Mouse (Mus musculus) lung, embryonic 14.5 days (tissue): ENCODE measurements around the gene Aifm2. TPM values are rescaled to one million over a fixed set of nuclear protein-coding genes. Genes with fewer than 3 reads are reported as not detected.

ENCODE experiments used
- ATAC-seq: fragments of 200-750 bp; cut with Nextera tagmentation; 2 replicates; pipeline ENCODE4 v1.8.0; 2017; ENCODE audit warnings: mild to moderate bottlenecking, moderate TSS enrichment, moderate library complexity; ENCODE audit not compliant: insufficient read depth
- DNase-seq: peaks from one replicate; pipeline ENCODE4 v3.0.0-alpha.2; 2015
- H3K27ac ChIP-seq: fragments of 300-500 bp; sonication (generic); 2 replicates; pipeline ENCODE4 v1.5.1; 2014; ENCODE audit warnings: low read depth, mild to moderate bottlenecking, moderate library complexity
- H3K27me3 ChIP-seq: fragments of 300-500 bp; sonication (generic); 2 replicates; pipeline ENCODE4 v1.6.1; 2014; ENCODE audit warnings: low read length, control low read depth; ENCODE audit not compliant: insufficient read depth
- H3K36me3 ChIP-seq: fragments of 300-500 bp; sonication (generic); 2 replicates; pipeline ENCODE4 v1.6.1; 2014; ENCODE audit warnings: control low read depth; ENCODE audit not compliant: insufficient read depth
- H3K4me1 ChIP-seq: fragments of 300-500 bp; sonication (generic); 2 replicates; pipeline ENCODE4 v1.6.1; 2014; ENCODE audit warnings: antibody characterized with exemption, control low read depth; ENCODE audit not compliant: insufficient read depth
- H3K4me2 ChIP-seq: fragments of 300-500 bp; sonication (generic); 2 replicates; pipeline ENCODE4 v1.6.1; 2014; ENCODE audit warnings: mild to moderate bottlenecking
- H3K4me3 ChIP-seq: fragments of 300-500 bp; sonication (generic); 2 replicates; pipeline ENCODE4 v1.5.1; 2014; ENCODE audit warnings: low read depth, low read length
- H3K9ac ChIP-seq: fragments of 300-500 bp; sonication (generic); 2 replicates; pipeline ENCODE4 v1.6.1; 2014
- H3K9me3 ChIP-seq: fragments of 300-500 bp; sonication (generic); 2 replicates; pipeline ENCODE4 v1.6.1; 2016; ENCODE audit warnings: low read depth, low read length, control low read depth
- CTCF ChIP-seq: IDR thresholded peaks from 2 replicates; pipeline ENCODE4 v1.5.1; 2016; ENCODE audit warnings: antibody characterized with exemption, low read depth
- WGBS: fragments of 180-500 bp; shearing (Covaris S2); extraction: QIAGEN DNeasy Blood & Tissue Kit; methylation state at CpG from one replicate; pipeline ENCODE4 v1.1.7; 2014; 5-methylcytosine and 5-hydroxymethylcytosine counted together
- polyA plus RNA-seq: library from polyadenylated mRNA; unstranded; fragments of >200 nt; fragmentation: Nextera tagmentation; extraction: Ambion mirVana; gene quantifications from 2 replicates; pipeline ENCODE4 v1.2.1, GENCODE M21; 2014

The Aifm2 gene
- polyA plus RNA-seq, 1 experiment from 2014 or later: 11.5 TPM

DNA sequence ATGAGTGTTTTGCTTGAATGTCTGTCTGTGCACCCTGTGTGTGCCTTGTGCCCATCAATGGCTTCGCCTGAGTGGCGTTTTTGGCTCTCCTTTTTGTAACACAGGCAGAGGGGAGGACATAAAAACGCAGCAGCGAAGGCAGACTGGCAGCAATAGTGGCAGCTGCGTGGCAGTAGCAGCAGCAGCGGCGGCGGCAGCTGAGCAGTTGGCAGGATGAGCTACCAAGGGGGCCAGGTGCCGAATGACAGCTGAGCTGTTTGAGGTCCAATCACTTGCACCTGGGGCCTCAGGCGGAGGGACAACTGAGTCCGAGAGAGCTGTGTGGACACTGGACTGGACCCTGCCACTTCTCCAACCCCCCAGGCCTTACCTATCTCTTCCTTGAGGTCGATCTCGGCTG, 32.2 kb downstream of the Aifm2 start:
- Histone ChIP-seq H3K27ac (no peak overlapping the region), H3K9me3 (peaks cover 6% of the 10 kb centered on the region; the same call in 1 of the 2 replicates), H3K27me3 (no peaks in the 10 kb centered on the region), H3K4me2 (no peak overlapping the region), H3K4me3 (no peak overlapping the region), H3K9ac (no peak overlapping the region), H3K4me1 (no peaks in the 10 kb centered on the region), H3K36me3 (peaks cover 96% of the 10 kb centered on the region)
- no peak for TF ChIP-seq CTCF
- 92% methylated on average over 13 of the region's 13 CpGs for WGBS
- DNase-seq (no peak), ATAC-seq (no peak)

GRCm38 (mm10) chr10:61750014-61750413, 35.0 kb downstream of the Aifm2 start:
- TF ChIP-seq CTCF: no peak
- Histone ChIP-seq H3K9me3 (peaks cover 3% of the 10 kb centered on the region; the same call in 1 of the 2 replicates), H3K4me3 (no peak overlapping the region), H3K27ac (no peak overlapping the region), H3K4me1 (no peaks in the 10 kb centered on the region), H3K4me2 (no peak overlapping the region), H3K9ac (no peak overlapping the region), H3K27me3 (no peaks in the 10 kb centered on the region), H3K36me3 (peaks cover 93% of the 10 kb centered on the region)
- no peak for ATAC-seq
- 69% methylated on average over 9 of the region's 9 CpGs for WGBS
- DNase-seq: no peak

DNA sequence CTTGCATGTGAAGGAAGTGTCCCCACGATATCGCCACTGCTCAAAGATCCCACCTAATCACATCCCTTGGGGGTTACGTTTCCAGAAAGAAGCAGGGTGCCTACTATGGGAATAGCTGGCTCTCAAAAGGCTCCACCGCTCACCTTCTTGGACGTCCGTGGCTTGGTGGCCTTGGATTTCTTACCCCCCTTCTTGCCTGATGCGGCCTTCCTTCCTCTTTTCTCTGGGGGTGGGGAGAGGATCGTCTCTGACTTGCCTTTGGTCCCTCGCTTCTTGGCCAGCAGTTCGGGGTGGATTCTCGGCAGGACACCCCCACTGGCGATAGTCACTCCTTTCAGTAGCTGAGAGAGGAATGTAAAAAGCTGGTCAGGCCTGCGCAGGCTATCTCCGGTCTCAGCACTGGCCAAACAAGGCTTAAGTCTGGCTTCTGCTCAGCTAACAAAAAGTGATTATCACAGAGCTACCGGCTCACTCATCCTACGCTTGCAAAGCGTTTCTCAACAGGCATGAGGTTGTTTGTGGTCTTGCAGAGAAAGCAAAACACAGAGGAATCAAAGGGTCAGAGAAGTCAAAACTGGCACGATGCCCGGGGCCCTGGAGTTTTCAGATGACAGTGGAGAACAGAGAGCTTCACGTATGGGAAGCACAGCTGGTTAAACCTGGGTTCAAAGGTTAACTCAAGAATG, 36.6 kb downstream of the Aifm2 start:
- DNase-seq: peak; percentile 57
- Histone ChIP-seq H3K4me1 (no peaks in the 10 kb centered on the region), H3K36me3 (peaks cover 93% of the 10 kb centered on the region), H3K9ac (no peak overlapping the region), H3K27ac (no peak overlapping the region), H3K4me3 (no peak overlapping the region), H3K27me3 (no peaks in the 10 kb centered on the region), H3K4me2 (no peak overlapping the region), H3K9me3 (no peaks in the 10 kb centered on the region)
- no peak for TF ChIP-seq CTCF
- ATAC-seq: no peak
- 77% methylated on average over 20 of the region's 20 CpGs for WGBS

DNA sequence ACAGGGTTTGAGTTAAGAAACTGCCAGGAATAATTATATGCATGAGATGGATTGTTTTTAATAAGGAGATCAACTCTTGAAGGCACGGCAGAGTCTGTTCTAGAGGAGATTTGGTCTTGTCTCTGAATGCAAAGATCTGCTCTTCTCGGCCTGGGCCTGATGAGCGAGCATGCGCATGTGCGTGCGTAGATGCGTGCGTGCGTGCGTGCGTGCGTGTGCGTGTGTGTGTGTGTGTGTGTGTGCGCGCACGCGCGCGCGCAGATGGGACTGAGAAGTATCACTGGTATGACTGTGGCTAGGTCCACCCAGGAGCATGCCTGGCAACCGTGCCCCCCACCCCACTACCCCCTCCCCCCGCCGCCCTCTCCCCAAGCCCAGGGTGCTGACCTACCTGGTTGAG, 38.0 kb downstream of the Aifm2 start:
- ATAC-seq (no peak), DNase-seq (no peak)
- 94% methylated on average over 23 of the region's 23 CpGs for WGBS
- H3K27ac ChIP-seq: no peak overlapping the region
- H3K9ac ChIP-seq: no peak overlapping the region
- TF ChIP-seq CTCF: no peak
- H3K36me3 ChIP-seq: peaks cover 92% of the 10 kb centered on the region
- H3K27me3 ChIP-seq: no peaks in the 10 kb centered on the region
- no peaks in the 10 kb centered on the region for H3K9me3 ChIP-seq
- no peak overlapping the region for H3K4me2 ChIP-seq
- H3K4me3 ChIP-seq: no peak overlapping the region
- H3K4me1 ChIP-seq: no peaks in the 10 kb centered on the region

DNA sequence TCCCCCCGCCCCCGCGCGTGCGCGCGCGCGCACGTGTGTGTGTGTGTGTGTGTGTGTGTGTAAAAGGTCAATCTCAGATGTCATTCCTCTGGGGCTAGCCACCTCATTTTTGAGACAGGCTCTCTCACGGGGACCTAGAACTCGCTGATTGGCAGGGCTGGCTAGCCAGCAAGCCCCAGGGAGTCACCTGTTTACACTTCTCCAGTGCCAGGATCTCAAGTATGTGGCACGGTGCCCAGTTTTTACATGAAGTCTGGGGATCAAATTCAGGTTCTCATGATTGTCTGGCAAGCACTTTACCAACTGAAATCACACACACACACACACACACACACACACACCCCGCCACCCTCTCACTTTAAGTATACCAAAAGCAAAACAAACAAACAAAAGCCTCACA, 42.0 kb downstream of the Aifm2 start:
- no peaks in the 10 kb centered on the region for H3K27me3 ChIP-seq
- peak; percentile 86 for DNase-seq
- TF ChIP-seq CTCF: no peak
- H3K4me3 ChIP-seq: no peak overlapping the region
- H3K4me1 ChIP-seq: 0 out of 2 replicates have a peak, but pooled peaks cover 2% of the 10 kb centered on the region
- no peak overlapping the region for H3K4me2 ChIP-seq
- no peak overlapping the region for H3K27ac ChIP-seq
- no peaks in the 10 kb centered on the region for H3K9me3 ChIP-seq
- 80% methylated on average over 14 of the region's 14 CpGs for WGBS
- ATAC-seq: peak; percentile 64
- H3K36me3 ChIP-seq: peaks cover 56% of the 10 kb centered on the region
- H3K9ac ChIP-seq: no peak overlapping the region

DNA sequence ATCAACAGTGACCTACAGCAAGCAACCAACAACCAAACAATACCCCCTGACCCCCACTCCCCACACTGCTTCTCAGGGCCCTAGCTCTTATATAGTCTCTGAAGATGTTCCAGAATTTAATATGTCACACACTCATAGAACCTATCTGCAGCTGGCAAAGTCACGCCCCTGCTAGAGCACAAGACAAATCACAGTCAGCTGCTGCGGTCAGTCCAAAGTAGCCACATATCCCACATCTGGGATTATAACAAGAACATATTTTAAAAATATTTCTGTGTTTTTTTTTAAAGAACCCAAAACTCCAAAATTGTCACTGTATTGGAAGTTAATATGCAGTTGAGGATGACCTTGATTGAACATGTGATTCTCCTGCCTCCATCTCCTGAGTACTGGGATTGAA, 43.8 kb downstream of the Aifm2 start:
- Histone ChIP-seq H3K27me3 (no peaks in the 10 kb centered on the region), H3K4me3 (no peak overlapping the region), H3K27ac (no peak overlapping the region), H3K9me3 (no peaks in the 10 kb centered on the region), H3K4me1 (0 out of 2 replicates have a peak, but pooled peaks cover 2% of the 10 kb centered on the region), H3K9ac (no peak overlapping the region), H3K4me2 (no peak overlapping the region), H3K36me3 (peaks cover 37% of the 10 kb centered on the region)
- no peak for TF ChIP-seq CTCF
- DNase-seq (no peak), ATAC-seq (no peak)
- 94% methylated on average over 2 of the region's 2 CpGs for WGBS

DNA sequence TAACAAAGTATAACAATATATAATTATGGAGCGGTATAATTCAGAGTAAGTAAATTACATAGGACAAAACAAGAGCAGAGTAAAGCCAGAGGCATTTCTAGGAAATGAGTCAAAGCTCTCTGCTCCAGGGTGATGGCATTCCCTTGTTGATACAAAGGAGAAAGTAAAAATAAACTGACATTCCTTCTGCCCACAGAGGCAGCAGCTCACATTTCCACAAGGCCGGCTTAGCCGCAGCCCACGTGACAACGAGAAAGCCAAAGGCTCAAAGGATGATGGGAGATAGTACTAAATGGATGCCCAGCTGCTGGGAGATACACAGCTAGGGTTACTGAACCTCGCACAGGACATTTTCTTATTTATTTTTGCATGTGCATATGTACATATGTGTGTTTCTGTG, 44.8 kb downstream of the Aifm2 start:
- Histone ChIP-seq H3K4me3 (no peak overlapping the region), H3K36me3 (peaks cover 31% of the 10 kb centered on the region), H3K4me2 (no peak overlapping the region), H3K9me3 (no peaks in the 10 kb centered on the region), H3K4me1 (0 out of 2 replicates have a peak, but pooled peaks cover 2% of the 10 kb centered on the region), H3K27me3 (no peaks in the 10 kb centered on the region), H3K27ac (0 out of 2 replicates have a peak overlapping the region, but pooled peaks have one; percentile 55), H3K9ac (no peak overlapping the region)
- TF ChIP-seq CTCF: no peak
- DNase-seq: peak; percentile 80
- ATAC-seq: peak; percentile 72
- WGBS: 18% methylated on average over 6 of the region's 6 CpGs
